Mouse (Mus musculus): ENCODE data around the gene Klk13. TPM values are rescaled to one million over a fixed set of nuclear protein-coding genes. Genes with fewer than 3 reads are reported as not detected.
"Not testable (repeated sequence)": the region's sequence is repeated elsewhere in the genome, so short reads cannot be mapped to it uniquely, and the experiment has no call there.

Klk13 gene
- 0.36 and 0.73 TPM in 2 replicates for polyA plus RNA-seq (2016; fragmentation: Nextera tagmentation; extraction: Ambion mirVana)

- H3K4me3 ChIP-seq = no peak within 1 kb of the TSS
- WGBS = 57% methylated on average over 4 of the region's 4 CpGs
These were observed at the start of gene Klk13 for GRCm38 (mm10) chr7:43712267-43712666. Gene Klk13 (plus strand): TSS chr7:43712567.

GRCm38 (mm10) chr7:43662804-43663203, 49.6 kb upstream of the Klk13 start:
- 87% methylated on average over 1 of the region's 1 CpGs for WGBS
- no peaks in the 10 kb centered on the region; the same call in 1 of the 2 replicates for H3K27me3 ChIP-seq
- no peaks in the 10 kb centered on the region for H3K9me3 ChIP-seq
- no peaks in the 10 kb centered on the region for H3K36me3 ChIP-seq
- ATAC-seq (ENCODE audit: insufficient number of reproducible peaks, insufficient read depth, low FRiP score, low TSS enrichment) = no peak
- H3K4me2 ChIP-seq (replicated peaks) = no peak overlapping the region
- H3K27ac ChIP-seq = no peak overlapping the region
- no peaks in the 10 kb centered on the region for H3K4me1 ChIP-seq
- no peak overlapping the region for H3K4me3 ChIP-seq
- no peak overlapping the region for H3K9ac ChIP-seq

More at GRCm38 (mm10) chr7:43712267-43712666, at the start of gene Klk13:
- ATAC-seq (ENCODE audit: insufficient number of reproducible peaks, insufficient read depth, low FRiP score, low TSS enrichment) = no peak
- Histone ChIP-seq H3K4me1 (0 out of 2 replicates have a peak, but pooled peaks cover 3% of the 10 kb centered on the region), H3K27ac (no peak within 1 kb of the TSS), H3K9me3 (no peaks in the 10 kb centered on the region), H3K4me2 (replicated peaks) (peak within 1 kb of the TSS; percentile 32), H3K36me3 (no peaks in the 10 kb centered on the region), H3K27me3 (0 out of 2 replicates have a peak, but pooled peaks cover 4% of the 10 kb centered on the region), H3K9ac (no peak within 1 kb of the TSS; the same call in 1 of the 2 replicates)

GRCm38 (mm10) chr7:43667221-43667620, 45.1 kb upstream of the Klk13 start:
- H3K4me3 ChIP-seq; H3K4me2 ChIP-seq (replicated peaks); H3K9ac ChIP-seq; ATAC-seq (ENCODE audit: insufficient number of reproducible peaks, insufficient read depth, low FRiP score, low TSS enrichment); H3K27ac ChIP-seq; H3K27me3 ChIP-seq; H3K9me3 ChIP-seq; H3K36me3 ChIP-seq; H3K4me1 ChIP-seq: not testable (repeated sequence)
- 92% methylated on average over 4 of the region's 4 CpGs for WGBS

- Histone ChIP-seq H3K27ac (no peak overlapping the region), H3K27me3 (no peaks in the 10 kb centered on the region), H3K4me3 (no peak overlapping the region), H3K9ac (no peak overlapping the region), H3K9me3 (no peaks in the 10 kb centered on the region), H3K4me2 (replicated peaks) (no peak overlapping the region), H3K4me1 (peaks cover 6% of the 10 kb centered on the region; the same call in 1 of the 2 replicates), H3K36me3 (no peaks in the 10 kb centered on the region)
- no peak for ATAC-seq (ENCODE audit: insufficient number of reproducible peaks, insufficient read depth, low FRiP score, low TSS enrichment)
- 23% methylated on average over 3 of the region's 3 CpGs for WGBS
These were observed 43.8 kb upstream of the Klk13 start for GRCm38 (mm10) chr7:43668582-43668981.

GRCm38 (mm10) chr7:43671064-43671808, 41.1 kb upstream of the Klk13 start:
- H3K27ac ChIP-seq = no peak overlapping the region
- H3K4me1 ChIP-seq = peaks cover 6% of the 10 kb centered on the region; the same call in 1 of the 2 replicates
- WGBS = 69% methylated on average over 11 of the region's 11 CpGs
- H3K9me3 ChIP-seq = no peaks in the 10 kb centered on the region
- peak overlapping the region; percentile 67 for H3K4me2 ChIP-seq (replicated peaks)
- no peak overlapping the region; the same call in 1 of the 2 replicates for H3K9ac ChIP-seq
- ATAC-seq (ENCODE audit: insufficient number of reproducible peaks, insufficient read depth, low FRiP score, low TSS enrichment) = peak; percentile 12; the same call in 1 of the 2 replicates
- peaks cover 14% of the 10 kb centered on the region for H3K36me3 ChIP-seq
- H3K27me3 ChIP-seq = no peaks in the 10 kb centered on the region
- peak overlapping the region; percentile 60 for H3K4me3 ChIP-seq

- Histone ChIP-seq H3K9ac (peak within 1 kb of the TSS; percentile 63), H3K4me1 (peaks cover 6% of the 10 kb centered on the region; the same call in 1 of the 2 replicates), H3K27me3 (no peaks in the 10 kb centered on the region), H3K27ac (0 out of 2 replicates have a peak within 1 kb of the TSS, but pooled peaks have one; percentile 9), H3K36me3 (peaks cover 22% of the 10 kb centered on the region), H3K4me3 (peak within 1 kb of the TSS; percentile 60), H3K9me3 (no peaks in the 10 kb centered on the region; the same call in 1 of the 2 replicates), H3K4me2 (replicated peaks) (peak within 1 kb of the TSS; percentile 67)
- WGBS = under 1% methylated on average over 26 of the region's 26 CpGs
- peak; percentile 95 for ATAC-seq (ENCODE audit: insufficient number of reproducible peaks, insufficient read depth, low FRiP score, low TSS enrichment)
These were observed 40.4 kb upstream of the Klk13 start, which contains the start of gene Ctu1 for GRCm38 (mm10) chr7:43671809-43672580. Gene Ctu1 (plus strand): TSS chr7:43672016.

GRCm38 (mm10) chr7:43672581-43673260, 39.6 kb upstream of the Klk13 start:
- 0 out of 2 replicates have a peak overlapping the region, but pooled peaks have one; percentile 9 for H3K27ac ChIP-seq
- no peak for ATAC-seq (ENCODE audit: insufficient number of reproducible peaks, insufficient read depth, low FRiP score, low TSS enrichment)

GRCm38 (mm10) chr7:43675091-43675490, 37.3 kb upstream of the Klk13 start:
- no peak for ATAC-seq (ENCODE audit: insufficient number of reproducible peaks, insufficient read depth, low FRiP score, low TSS enrichment)
- Histone ChIP-seq H3K4me3 (no peak overlapping the region), H3K9ac (no peak overlapping the region), H3K9me3 (no peaks in the 10 kb centered on the region; the same call in 1 of the 2 replicates), H3K4me1 (peaks cover 6% of the 10 kb centered on the region; the same call in 1 of the 2 replicates), H3K4me2 (replicated peaks) (no peak overlapping the region), H3K27ac (no peak overlapping the region), H3K36me3 (peaks cover 40% of the 10 kb centered on the region), H3K27me3 (no peaks in the 10 kb centered on the region)
- 92% methylated on average over 32 of the region's 32 CpGs for WGBS

More at GRCm38 (mm10) chr7:43672581-43673260, 39.6 kb upstream of the Klk13 start:
- 11% methylated on average over 10 of the region's 10 CpGs for WGBS
- peak overlapping the region; percentile 60 for H3K4me3 ChIP-seq
- H3K4me2 ChIP-seq (replicated peaks) = peak overlapping the region; percentile 67
- H3K36me3 ChIP-seq = peaks cover 29% of the 10 kb centered on the region
- H3K9me3 ChIP-seq = no peaks in the 10 kb centered on the region; the same call in 1 of the 2 replicates
- peaks cover 6% of the 10 kb centered on the region; the same call in 1 of the 2 replicates for H3K4me1 ChIP-seq
- peak overlapping the region; percentile 63 for H3K9ac ChIP-seq
- no peaks in the 10 kb centered on the region for H3K27me3 ChIP-seq

- ATAC-seq (ENCODE audit: insufficient number of reproducible peaks, insufficient read depth, low FRiP score, low TSS enrichment) = no peak
- Histone ChIP-seq H3K27me3 (peaks cover 3% of the 10 kb centered on the region; the same call in 1 of the 2 replicates), H3K9ac (no peak overlapping the region), H3K4me3 (no peak overlapping the region), H3K4me2 (replicated peaks) (no peak overlapping the region), H3K36me3 (peaks cover 40% of the 10 kb centered on the region), H3K27ac (no peak overlapping the region), H3K4me1 (no peaks in the 10 kb centered on the region), H3K9me3 (no peaks in the 10 kb centered on the region; the same call in 1 of the 2 replicates)
These were observed 33.9 kb upstream of the Klk13 start for GRCm38 (mm10) chr7:43678517-43678916.

- Histone ChIP-seq H3K9me3 (no peaks in the 10 kb centered on the region; the same call in 1 of the 2 replicates), H3K9ac (no peak overlapping the region), H3K4me2 (replicated peaks) (no peak overlapping the region), H3K27me3 (peaks cover 3% of the 10 kb centered on the region; the same call in 1 of the 2 replicates), H3K36me3 (peaks cover 28% of the 10 kb centered on the region), H3K4me1 (no peaks in the 10 kb centered on the region), H3K4me3 (no peak overlapping the region), H3K27ac (no peak overlapping the region)
- WGBS = 17% methylated on average over 5 of the region's 5 CpGs
- ATAC-seq (ENCODE audit: insufficient number of reproducible peaks, insufficient read depth, low FRiP score, low TSS enrichment) = no peak
These were observed 31.4 kb upstream of the Klk13 start for GRCm38 (mm10) chr7:43680960-43681359.

GRCm38 (mm10) chr7:43682511-43682910, 29.9 kb upstream of the Klk13 start:
- H3K36me3 ChIP-seq = peaks cover 13% of the 10 kb centered on the region
- H3K4me2 ChIP-seq (replicated peaks); ATAC-seq (ENCODE audit: insufficient number of reproducible peaks, insufficient read depth, low FRiP score, low TSS enrichment); H3K9ac ChIP-seq; H3K4me3 ChIP-seq; H3K27me3 ChIP-seq; H3K27ac ChIP-seq; H3K9me3 ChIP-seq; H3K4me1 ChIP-seq: not testable (repeated sequence)
- WGBS = 11% methylated on average over 1 of the region's 1 CpGs
